15 mouse cellular contexts compared by ENCODE assay signal in genomic region chr15:103245616-103246015, GRCm38 (mm10). TPM values are rescaled to one million over a fixed set of nuclear protein-coding genes. Genes with fewer than 3 reads are reported as not detected.
A peak's percentile ranks its signal among the peaks of the same experiment; 100 is the strongest.
DNase-seq lines count a peak whose midpoint lies in the region; ATAC-seq lines count a peak whose summit lies in the region.
"Had no signal": no experiment of that assay in that cellular context is flagged by ENCODE, and none has a peak within 500 bp of the region (broad histone marks: within the 10 kb centered on the region; RNA-seq: fewer than 3 reads in every experiment).

No protein-coding gene starts in this region.

- H3K4me3 ChIP-seq in forebrain, embryonic 12.5 days (replicated peaks): no peak overlapping the region
- H3K4me3 ChIP-seq in forebrain, embryonic 13.5 days: no peak overlapping the region
- peak overlapping the region; percentile 15 for H3K4me3 ChIP-seq in megakaryocyte, embryonic 14.5 days (replicated peaks)

- WGBS in forebrain, embryonic 12.5 days: 80% methylated on average over 6 of the region's 6 CpGs
- 83% methylated on average over 6 of the region's 6 CpGs for WGBS in forebrain, embryonic 13.5 days

- 0 out of 2 replicates have a peak overlapping the region, but pooled peaks have one; percentile 1 for H3K9ac ChIP-seq in forebrain, embryonic 12.5 days
- no peak overlapping the region for H3K9ac ChIP-seq in forebrain, embryonic 13.5 days

- H3K4me2 ChIP-seq in forebrain, embryonic 12.5 days: no peak overlapping the region
- H3K4me2 ChIP-seq in forebrain, embryonic 13.5 days: no peak overlapping the region

- no peaks in the 10 kb centered on the region for H3K27me3 ChIP-seq in forebrain, embryonic 12.5 days
- no peaks in the 10 kb centered on the region for H3K27me3 ChIP-seq in forebrain, embryonic 13.5 days
- H3K27me3 ChIP-seq in megakaryocyte, embryonic 14.5 days (replicated peaks): no peaks in the 10 kb centered on the region

- peaks cover 39% of the 10 kb centered on the region for H3K4me1 ChIP-seq in forebrain, embryonic 12.5 days
- H3K4me1 ChIP-seq in forebrain, embryonic 13.5 days: peaks cover 33% of the 10 kb centered on the region
- peaks cover 58% of the 10 kb centered on the region for H3K4me1 ChIP-seq in megakaryocyte, embryonic 14.5 days

- DNase-seq in liver: peak; percentile 68
- no peak for DNase-seq in left cerebral cortex, postnatal 14 days (ENCODE audit: low spot score in 2 of 2)
- no peak for DNase-seq in frontal cortex, postnatal 25 days (ENCODE audit: low spot score in 2 of 2)
- DNase-seq in layer of hippocampus, adult 11-12 months (ENCODE audit: low spot score): no peak
- DNase-seq: adrenal gland, postnatal 36 days; gastrocnemius, postnatal 10 days; lung, adult 2 months; thymus, postnatal 4 days had no signal

- no peak for ATAC-seq in forebrain, embryonic 12.5 days (ENCODE audit: low FRiP score)
- no peak for ATAC-seq in forebrain, embryonic 13.5 days
- no peak for ATAC-seq in megakaryocyte, adult 5-6 weeks (ENCODE audit: poor library complexity, severe bottlenecking)
- ATAC-seq: hindbrain, embryonic 16.5 days had no signal

- peaks cover 73% of the 10 kb centered on the region for H3K36me3 ChIP-seq in forebrain, embryonic 12.5 days (replicated peaks)
- peaks cover 81% of the 10 kb centered on the region for H3K36me3 ChIP-seq in forebrain, embryonic 13.5 days (ENCODE audit: poor library complexity, severe bottlenecking)
- peaks cover 89% of the 10 kb centered on the region for H3K36me3 ChIP-seq in megakaryocyte, embryonic 14.5 days (replicated peaks; ENCODE audit: low read length)

- H3K27ac ChIP-seq in forebrain, embryonic 12.5 days: no peak overlapping the region
- no peak overlapping the region for H3K27ac ChIP-seq in forebrain, embryonic 13.5 days

- no peaks in the 10 kb centered on the region for H3K9me3 ChIP-seq in forebrain, embryonic 12.5 days
- no peaks in the 10 kb centered on the region for H3K9me3 ChIP-seq in forebrain, embryonic 13.5 days (replicated peaks)
- H3K9me3 ChIP-seq in megakaryocyte, embryonic 14.5 days: no peaks in the 10 kb centered on the region

- intact Hi-C loops in left cerebral cortex, postnatal 14 days (cut with DNase I): no loop called here

RNA-seq across cellular contexts. Expression of gene Hnrnpa1, which starts 5.4 kb away (rescaled TPM):
- 1,521 and 1,527 TPM in 2 replicates for polyA plus RNA-seq in forebrain, embryonic 12.5 days (2016; fragmentation: Nextera tagmentation; extraction: Ambion mirVana)
- 1,312 and 1,385 TPM in 2 replicates for polyA plus RNA-seq in forebrain, embryonic 13.5 days (2015; fragmentation: Nextera tagmentation; extraction: Ambion mirVana)
- polyA plus RNA-seq in megakaryocyte, embryonic 14.5 days (2012; ENCODE audit: insufficient read depth, low replicate concordance): 12.1 and 56.4 TPM in 2 replicates
- total RNA-seq in megakaryocyte, adult 5-6 weeks (2015): 320 and 365 TPM in 2 replicates
- 765 and 767 TPM in 2 replicates for total RNA-seq in megakaryocyte, adult 5-6 weeks (2017)
- 100 to 1,000 TPM; 236 to 247 TPM for total RNA-seq in left cerebral cortex, postnatal 14 days (2021)

RNA-seq across cellular contexts. Expression of gene Cbx5, which starts 6.0 kb away (rescaled TPM):
- polyA plus RNA-seq in forebrain, embryonic 12.5 days (2016; fragmentation: Nextera tagmentation; extraction: Ambion mirVana): 233 and 250 TPM in 2 replicates
- 161 and 174 TPM in 2 replicates for polyA plus RNA-seq in forebrain, embryonic 13.5 days (2015; fragmentation: Nextera tagmentation; extraction: Ambion mirVana)
- 0.77 and 1.5 TPM in 2 replicates for polyA plus RNA-seq in megakaryocyte, embryonic 14.5 days (2012; ENCODE audit: insufficient read depth, low replicate concordance)
- total RNA-seq in megakaryocyte, adult 5-6 weeks (2015): 56.0 and 60.5 TPM in 2 replicates
- total RNA-seq in megakaryocyte, adult 5-6 weeks (2017): 113 and 133 TPM in 2 replicates
- total RNA-seq in left cerebral cortex, postnatal 14 days (2021): 100 to 1,000 TPM; 152 to 162 TPM

RNA-seq across cellular contexts. Expression of gene Nfe2, which starts 12.6 kb away (rescaled TPM):
- 2.1 and 3.4 TPM in 2 replicates for polyA plus RNA-seq in forebrain, embryonic 12.5 days (2016; fragmentation: Nextera tagmentation; extraction: Ambion mirVana)
- 0.57 and 1.6 TPM in 2 replicates for polyA plus RNA-seq in forebrain, embryonic 13.5 days (2015; fragmentation: Nextera tagmentation; extraction: Ambion mirVana)
- 321 and 342 TPM in 2 replicates for polyA plus RNA-seq in megakaryocyte, embryonic 14.5 days (2012; ENCODE audit: insufficient read depth, low replicate concordance)
- 205 and 258 TPM in 2 replicates for total RNA-seq in megakaryocyte, adult 5-6 weeks (2015)
- 218 and 249 TPM in 2 replicates for total RNA-seq in megakaryocyte, adult 5-6 weeks (2017)
- not detected for total RNA-seq in left cerebral cortex, postnatal 14 days (2021)
- total RNA-seq: layer of hippocampus, adult 8-10 months; left cerebral cortex, adult 8-10 months had no signal

RNA-seq across cellular contexts. Expression of gene Copz1, which starts 26.9 kb away (rescaled TPM):
- 226 and 228 TPM in 2 replicates for polyA plus RNA-seq in forebrain, embryonic 12.5 days (2016; fragmentation: Nextera tagmentation; extraction: Ambion mirVana)
- 219 and 232 TPM in 2 replicates for polyA plus RNA-seq in forebrain, embryonic 13.5 days (2015; fragmentation: Nextera tagmentation; extraction: Ambion mirVana)
- polyA plus RNA-seq in megakaryocyte, embryonic 14.5 days (2012; ENCODE audit: insufficient read depth, low replicate concordance): 33.2 and 56.2 TPM in 2 replicates
- 246 and 255 TPM in 2 replicates for total RNA-seq in megakaryocyte, adult 5-6 weeks (2015)
- total RNA-seq in megakaryocyte, adult 5-6 weeks (2017): 87.7 and 93.9 TPM in 2 replicates
- 100 to 1,000 TPM; 107 to 114 TPM for total RNA-seq in left cerebral cortex, postnatal 14 days (2021)

Comparison
In these comparisons a context has a peak if more than half of its experiments do, and no peak if none do; other contexts are left out.
1. RNA of gene Hnrnpa1, which starts 5.4 kb away (polyA plus RNA-seq): 1,521 to 1,527 TPM in forebrain, embryonic 12.5 days and 1,312 to 1,385 TPM in forebrain, embryonic 13.5 days; 12.1 to 56.4 TPM in megakaryocyte, embryonic 14.5 days; every median in the first group is over 10 times any median in the second.
2. RNA of gene Cbx5, which starts 6.0 kb away (polyA plus RNA-seq): 233 to 250 TPM in forebrain, embryonic 12.5 days and 161 to 174 TPM in forebrain, embryonic 13.5 days; 0.77 to 1.5 TPM in megakaryocyte, embryonic 14.5 days; every median in the first group is over 10 times any median in the second.
3. RNA of gene Nfe2, which starts 12.6 kb away (polyA plus RNA-seq): 321 to 342 TPM in megakaryocyte, embryonic 14.5 days; 2.1 to 3.4 TPM in forebrain, embryonic 12.5 days and 0.57 to 1.6 TPM in forebrain, embryonic 13.5 days; every median in the first group is over 10 times any median in the second.